Mouse (Mus musculus): ENCODE data around the gene Prpf8. TPM values are rescaled to one million over a fixed set of nuclear protein-coding genes. Genes with fewer than 3 reads are reported as not detected.

Prpf8 gene
- polyA plus RNA-seq, 1 experiment from 2014 or later = 52.5 TPM

- peaks cover 40% of the 10 kb centered on the region for H3K4me1 ChIP-seq
- peak overlapping the region; percentile 97 for H3K27ac ChIP-seq (replicated peaks)
- peak overlapping the region; percentile 91 for H3K4me2 ChIP-seq (replicated peaks)
- no peak for ATAC-seq (ENCODE audit: insufficient number of reproducible peaks, low FRiP score, low TSS enrichment, low read depth)
- no peak overlapping the region for H3K9ac ChIP-seq
- peak overlapping the region; percentile 81; the same call in 1 of the 2 replicates for H3K4me3 ChIP-seq (replicated peaks)
- no peaks in the 10 kb centered on the region for H3K27me3 ChIP-seq
- 12% methylated on average over 5 of the region's 5 CpGs for WGBS
- H3K9me3 ChIP-seq (replicated peaks) = no peaks in the 10 kb centered on the region
- peaks cover 4% of the 10 kb centered on the region; the same call in 1 of the 2 replicates for H3K36me3 ChIP-seq
Observed at GRCm38 (mm10) chr11:75459751-75460102, 26.9 kb upstream of the Prpf8 start.

- no peaks in the 10 kb centered on the region for H3K27me3 ChIP-seq
Observed at GRCm38 (mm10) chr11:75460103-75460843, 26.3 kb upstream of the Prpf8 start.

GRCm38 (mm10) chr11:75460844-75461742 is 25.5 kb upstream of the Prpf8 start, which contains the start of gene Tlcd2:
Gene Tlcd2 (plus strand): TSS chr11:75461715.
- ATAC-seq (ENCODE audit: insufficient number of reproducible peaks, low FRiP score, low TSS enrichment, low read depth) = peak; percentile 94

More at GRCm38 (mm10) chr11:75460103-75460843, 26.3 kb upstream of the Prpf8 start:
- Histone ChIP-seq H3K9me3 (replicated peaks) (no peaks in the 10 kb centered on the region), H3K27ac (replicated peaks) (peak overlapping the region; percentile 97), H3K4me1 (peaks cover 35% of the 10 kb centered on the region), H3K36me3 (peaks cover 10% of the 10 kb centered on the region), H3K4me2 (replicated peaks) (peak overlapping the region; percentile 91), H3K9ac (no peak overlapping the region), H3K4me3 (replicated peaks) (peak overlapping the region; percentile 81)
- ATAC-seq (ENCODE audit: insufficient number of reproducible peaks, low FRiP score, low TSS enrichment, low read depth) = peak; percentile 34; the same call in 1 of the 2 replicates
- WGBS = 2% methylated on average over 19 of the region's 19 CpGs

DNA sequence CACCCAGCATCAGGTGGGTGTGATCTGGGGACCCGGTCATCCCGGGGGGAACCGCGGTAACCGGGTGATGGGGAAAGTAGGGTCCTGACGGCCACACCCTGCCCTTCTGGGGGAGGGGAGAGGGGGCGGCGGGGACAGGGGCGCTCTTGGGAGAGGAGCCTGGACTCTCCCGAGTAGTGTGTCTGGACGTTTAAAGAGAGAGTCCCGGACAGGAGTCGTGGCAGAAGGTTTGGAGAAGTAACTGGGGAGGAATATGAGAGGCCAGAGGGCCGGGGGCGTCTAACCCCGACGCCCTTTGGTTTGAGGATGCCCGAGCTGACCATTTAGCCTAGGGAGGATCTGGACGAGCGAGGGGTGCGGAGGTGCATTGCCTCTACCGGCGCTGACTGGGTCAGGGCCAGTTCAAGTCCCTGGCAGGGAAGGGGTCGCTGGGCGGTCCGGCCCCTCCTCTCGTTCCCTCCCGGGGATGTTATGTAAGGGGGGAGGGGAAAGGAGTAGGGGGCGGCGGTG is 24.8 kb upstream of the Prpf8 start:
- under 1% methylated on average over 28 of the region's 30 CpGs for WGBS
- ATAC-seq (ENCODE audit: insufficient number of reproducible peaks, low FRiP score, low TSS enrichment, low read depth) = peak; percentile 3; the same call in 1 of the 2 replicates
- peaks cover 35% of the 10 kb centered on the region for H3K4me1 ChIP-seq
- peaks cover 20% of the 10 kb centered on the region for H3K36me3 ChIP-seq
- peak overlapping the region; percentile 81 for H3K4me3 ChIP-seq (replicated peaks)
- peak overlapping the region; percentile 85 for H3K27ac ChIP-seq (replicated peaks)
- no peaks in the 10 kb centered on the region for H3K9me3 ChIP-seq (replicated peaks)
- no peaks in the 10 kb centered on the region for H3K27me3 ChIP-seq
- peak overlapping the region; percentile 91 for H3K4me2 ChIP-seq (replicated peaks)
- peak overlapping the region; percentile 58 for H3K9ac ChIP-seq

More at GRCm38 (mm10) chr11:75460844-75461742, 25.5 kb upstream of the Prpf8 start, which contains the start of gene Tlcd2:
- peak within 1 kb of the TSS; percentile 91 for H3K4me2 ChIP-seq (replicated peaks)
- H3K27ac ChIP-seq (replicated peaks) = peak within 1 kb of the TSS; percentile 97
- no peaks in the 10 kb centered on the region for H3K27me3 ChIP-seq
- no peaks in the 10 kb centered on the region for H3K9me3 ChIP-seq (replicated peaks)
- H3K9ac ChIP-seq = peak within 1 kb of the TSS; percentile 58
- under 1% methylated on average over 46 of the region's 46 CpGs for WGBS
- peak within 1 kb of the TSS; percentile 81 for H3K4me3 ChIP-seq (replicated peaks)
- peaks cover 35% of the 10 kb centered on the region for H3K4me1 ChIP-seq
- peaks cover 17% of the 10 kb centered on the region for H3K36me3 ChIP-seq

GRCm38 (mm10) chr11:75462253-75462783 is 24.3 kb upstream of the Prpf8 start:
- Histone ChIP-seq H3K4me2 (replicated peaks) (peak overlapping the region; percentile 91), H3K9me3 (replicated peaks) (no peaks in the 10 kb centered on the region), H3K4me3 (replicated peaks) (peak overlapping the region; percentile 81), H3K4me1 (peaks cover 35% of the 10 kb centered on the region), H3K27ac (replicated peaks) (peak overlapping the region; percentile 85), H3K9ac (peak overlapping the region; percentile 58), H3K36me3 (peaks cover 20% of the 10 kb centered on the region), H3K27me3 (no peaks in the 10 kb centered on the region)
- 2% methylated on average over 15 of the region's 16 CpGs for WGBS
- no peak; the same call in 1 of the 2 replicates for ATAC-seq (ENCODE audit: insufficient number of reproducible peaks, low FRiP score, low TSS enrichment, low read depth)

DNA sequence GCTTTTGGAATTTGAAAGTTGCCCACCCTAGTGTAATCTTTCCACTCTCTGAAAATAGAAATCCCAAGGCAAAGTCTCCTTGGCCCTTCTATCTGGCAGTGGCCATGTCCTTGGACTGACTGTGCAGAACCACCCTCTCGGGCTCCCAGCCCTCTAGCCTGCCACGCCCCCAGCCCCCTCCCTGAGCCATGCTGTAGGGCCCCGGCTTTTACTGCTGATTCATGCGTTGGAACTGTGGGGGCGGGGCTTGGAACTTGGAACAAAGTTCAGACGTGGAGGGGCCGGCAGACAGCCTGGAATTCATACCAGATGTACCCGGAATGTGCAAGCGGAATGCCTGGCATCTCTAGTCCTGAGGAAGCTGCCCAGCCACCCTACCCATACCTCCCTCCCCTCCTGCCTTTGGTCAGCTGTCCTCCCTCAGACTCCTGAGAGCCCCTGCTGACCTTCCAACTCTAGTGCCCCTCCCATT is 23.7 kb upstream of the Prpf8 start:
- Histone ChIP-seq H3K4me2 (replicated peaks) (peak overlapping the region; percentile 91), H3K27ac (replicated peaks) (peak overlapping the region; percentile 85), H3K9me3 (replicated peaks) (no peaks in the 10 kb centered on the region), H3K4me1 (peaks cover 41% of the 10 kb centered on the region), H3K9ac (no peak overlapping the region), H3K4me3 (replicated peaks) (peak overlapping the region; percentile 81), H3K36me3 (peaks cover 20% of the 10 kb centered on the region), H3K27me3 (no peaks in the 10 kb centered on the region)
- 2% methylated on average over 9 of the region's 9 CpGs for WGBS
- ATAC-seq (ENCODE audit: insufficient number of reproducible peaks, low FRiP score, low TSS enrichment, low read depth) = peak; percentile 18; the same call in 1 of the 2 replicates

DNA sequence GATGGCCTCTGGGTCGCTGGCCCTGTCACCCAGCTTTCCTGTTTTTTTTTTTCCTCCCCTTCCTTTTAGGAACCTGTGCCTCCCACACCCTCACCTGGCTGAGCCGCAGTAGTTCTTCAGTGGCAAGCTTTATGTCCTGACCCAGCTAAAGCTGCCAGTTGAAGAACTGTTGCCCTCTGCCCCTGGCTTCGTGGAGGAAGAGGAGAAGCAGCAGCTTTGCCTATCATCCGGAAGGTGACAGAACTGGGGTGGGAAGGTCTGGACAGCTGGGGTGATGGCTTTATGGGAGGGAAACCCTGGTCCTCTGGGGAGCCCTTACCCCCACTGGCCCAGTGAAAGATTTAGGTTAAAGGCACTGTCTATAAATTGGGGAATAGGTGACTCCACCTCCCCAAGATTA is 23.0 kb upstream of the Prpf8 start:
- WGBS = 53% methylated on average over 4 of the region's 4 CpGs
- Histone ChIP-seq H3K27me3 (no peaks in the 10 kb centered on the region), H3K4me2 (replicated peaks) (peak overlapping the region; percentile 91; the same call in 1 of the 2 replicates), H3K9ac (no peak overlapping the region), H3K4me1 (peaks cover 47% of the 10 kb centered on the region), H3K4me3 (replicated peaks) (0 out of 2 replicates have a peak overlapping the region, but pooled peaks have one; percentile 81), H3K36me3 (peaks cover 20% of the 10 kb centered on the region), H3K27ac (replicated peaks) (peak overlapping the region; percentile 85), H3K9me3 (replicated peaks) (no peaks in the 10 kb centered on the region)
- no peak for ATAC-seq (ENCODE audit: insufficient number of reproducible peaks, low FRiP score, low TSS enrichment, low read depth)

GRCm38 (mm10) chr11:75464417-75464816 is 22.2 kb upstream of the Prpf8 start:
- H3K4me3 ChIP-seq (replicated peaks) = no peak overlapping the region
- no peaks in the 10 kb centered on the region for H3K27me3 ChIP-seq
- H3K9ac ChIP-seq = no peak overlapping the region
- peaks cover 20% of the 10 kb centered on the region for H3K36me3 ChIP-seq
- 87% methylated on average over 6 of the region's 6 CpGs for WGBS
- no peak overlapping the region for H3K4me2 ChIP-seq (replicated peaks)
- ATAC-seq (ENCODE audit: insufficient number of reproducible peaks, low FRiP score, low TSS enrichment, low read depth) = no peak
- H3K9me3 ChIP-seq (replicated peaks) = no peaks in the 10 kb centered on the region
- H3K27ac ChIP-seq (replicated peaks) = no peak overlapping the region
- peaks cover 45% of the 10 kb centered on the region for H3K4me1 ChIP-seq

DNA sequence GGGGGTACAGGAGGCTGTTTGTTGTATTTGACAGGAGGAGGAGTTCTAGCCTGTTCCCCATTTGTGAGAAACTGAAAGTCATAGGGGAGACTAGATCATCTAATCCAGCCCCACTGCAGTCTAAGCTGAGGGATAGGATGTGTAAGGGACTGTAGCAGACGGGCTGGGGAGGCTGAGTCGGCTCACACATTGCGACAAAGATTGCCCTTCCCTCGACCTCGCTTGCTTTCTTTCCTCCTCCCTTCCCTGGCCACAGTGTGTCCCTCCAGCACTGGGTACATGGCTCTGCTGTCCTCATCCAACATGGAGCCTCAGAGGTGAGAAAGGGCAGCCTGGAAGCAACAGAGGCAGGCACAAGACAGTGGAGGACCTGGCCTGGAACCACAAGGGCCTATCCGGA is 21.6 kb upstream of the Prpf8 start:
- H3K9me3 ChIP-seq (replicated peaks) = no peaks in the 10 kb centered on the region
- peaks cover 39% of the 10 kb centered on the region for H3K4me1 ChIP-seq
- H3K9ac ChIP-seq = no peak overlapping the region
- H3K4me2 ChIP-seq (replicated peaks) = no peak overlapping the region
- 79% methylated on average over 6 of the region's 6 CpGs for WGBS
- H3K27ac ChIP-seq (replicated peaks) = no peak overlapping the region
- ATAC-seq (ENCODE audit: insufficient number of reproducible peaks, low FRiP score, low TSS enrichment, low read depth) = no peak
- peaks cover 20% of the 10 kb centered on the region for H3K36me3 ChIP-seq
- H3K4me3 ChIP-seq (replicated peaks) = no peak overlapping the region
- H3K27me3 ChIP-seq = no peaks in the 10 kb centered on the region

- no peaks in the 10 kb centered on the region for H3K9me3 ChIP-seq (replicated peaks)
- no peak for ATAC-seq (ENCODE audit: insufficient number of reproducible peaks, low FRiP score, low TSS enrichment, low read depth)
- WGBS = 96% methylated on average over 4 of the region's 4 CpGs
Observed at GRCm38 (mm10) chr11:75466731-75467505, 19.7 kb upstream of the Prpf8 start.

More at GRCm38 (mm10) chr11:75466731-75467505, 19.7 kb upstream of the Prpf8 start:
- no peak overlapping the region for H3K4me3 ChIP-seq (replicated peaks)
- no peak overlapping the region for H3K9ac ChIP-seq
- H3K4me2 ChIP-seq (replicated peaks) = no peak overlapping the region
- no peaks in the 10 kb centered on the region for H3K27me3 ChIP-seq
- no peak overlapping the region for H3K27ac ChIP-seq (replicated peaks)
- peaks cover 33% of the 10 kb centered on the region for H3K4me1 ChIP-seq
- peaks cover 20% of the 10 kb centered on the region for H3K36me3 ChIP-seq

Measured in embryonic facial prominence, embryonic 15.5 days (tissue).